Mouse (Mus musculus): ENCODE data around the gene Kcnc2.
"Not testable (repeated sequence)": the region's sequence is repeated elsewhere in the genome, so short reads cannot be mapped to it uniquely, and the experiment has no call there.

Gene Kcnc2

DNA sequence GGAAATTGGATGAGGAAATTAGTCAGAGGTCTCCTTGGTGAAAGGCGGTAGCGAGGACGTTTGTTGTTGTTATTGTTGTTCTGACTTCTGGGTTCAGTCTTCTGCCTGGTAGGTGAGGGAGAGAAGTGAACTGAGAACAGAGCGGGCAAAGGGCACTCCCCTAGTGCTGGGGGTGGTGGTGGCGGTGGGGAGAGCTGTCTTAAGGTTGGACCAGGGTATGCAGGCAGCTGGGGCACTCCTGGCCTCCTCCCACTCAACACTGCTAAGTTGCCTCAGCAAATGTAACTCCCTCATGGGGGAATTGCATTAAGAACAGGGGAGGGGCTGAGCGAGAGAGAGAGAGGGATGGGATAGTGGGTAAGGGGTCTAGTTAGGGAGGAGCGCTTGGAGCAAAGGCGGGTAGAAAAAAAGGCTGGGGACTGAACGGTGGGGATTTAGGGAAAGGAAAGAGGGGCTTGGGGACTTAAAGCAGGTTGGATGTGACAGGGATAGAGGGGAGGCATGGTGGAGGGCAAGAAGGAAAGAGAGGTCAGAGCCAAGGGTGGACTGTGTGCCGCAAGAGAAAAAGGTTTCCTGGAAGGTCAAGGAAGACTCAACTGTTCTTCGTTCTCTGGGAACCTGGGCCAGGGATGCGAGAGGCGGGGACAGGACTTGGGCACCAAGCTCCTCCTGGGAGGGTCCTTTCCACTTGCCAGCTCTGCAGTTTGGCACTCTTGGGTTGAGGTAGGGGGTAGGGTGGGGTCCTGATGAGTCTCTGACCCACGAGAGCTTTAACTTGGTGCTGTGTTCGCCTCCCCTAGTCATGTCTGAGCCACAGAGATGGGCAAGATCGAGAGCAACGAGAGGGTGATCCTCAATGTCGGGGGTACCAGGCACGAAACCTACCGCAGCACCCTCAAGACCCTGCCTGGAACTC is at the start of gene Kcnc2:
Gene Kcnc2, plus strand, starts transcription at position 235 of the 916 bp plus-strand sequence.
- DNase-seq: no peak

DNA sequence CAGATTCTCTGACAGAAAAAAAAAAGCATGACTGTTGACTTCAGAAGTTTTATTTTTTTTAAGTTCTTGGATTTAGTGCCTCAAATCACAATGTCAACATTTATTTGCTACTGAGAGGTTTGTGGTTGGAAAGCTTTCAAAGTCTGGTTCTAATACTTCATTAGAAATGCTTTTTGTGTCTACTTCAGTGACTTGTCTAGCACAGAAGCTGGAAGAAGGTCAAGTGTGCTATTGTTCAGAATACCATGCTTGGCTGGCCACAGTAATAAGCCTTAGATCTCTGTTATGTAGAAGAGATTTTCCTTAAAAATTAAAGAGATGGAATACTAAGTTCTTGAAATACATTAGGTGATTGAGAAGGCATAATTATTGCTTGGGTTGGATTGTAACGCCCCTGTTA is 43.8 kb upstream of the Kcnc2 start:
- no peak for DNase-seq

DNA sequence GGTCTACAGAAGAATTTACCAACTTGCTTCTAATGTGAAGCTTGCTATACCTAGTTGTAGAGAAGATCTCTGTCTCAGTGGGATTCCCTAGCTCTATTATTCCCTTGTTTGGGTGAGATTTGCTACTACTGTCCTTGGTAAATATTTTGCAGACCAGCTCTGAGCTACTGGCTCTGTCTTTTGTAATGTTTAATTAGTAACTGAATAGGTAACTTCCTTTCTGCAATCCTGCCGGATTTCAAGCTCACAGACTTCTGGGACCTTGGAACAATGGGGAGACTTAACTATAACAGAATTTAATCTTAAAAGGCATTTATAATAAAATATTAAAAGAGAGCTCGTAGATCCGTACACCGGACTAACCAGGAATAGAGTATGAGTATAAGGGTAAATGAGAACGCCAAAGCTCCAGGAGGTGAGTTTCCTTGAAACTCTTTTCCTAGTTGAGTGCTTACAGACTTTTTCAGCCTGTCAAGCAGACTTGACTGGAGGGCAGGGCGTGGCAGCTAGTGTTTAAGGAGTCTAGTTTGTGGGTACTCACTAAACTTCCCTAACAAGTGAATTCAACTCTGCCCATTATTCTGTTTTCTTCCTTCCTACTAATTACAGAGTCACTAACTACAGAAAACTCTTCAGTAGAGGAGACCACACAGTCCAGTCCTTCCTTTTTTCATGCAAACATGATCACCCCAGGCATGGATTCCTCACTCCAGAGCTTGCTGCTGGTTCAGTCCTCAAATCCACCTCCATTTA is 41.7 kb upstream of the Kcnc2 start:
- not testable (repeated sequence) for DNase-seq

GRCm38 (mm10) chr10:112232733-112233132 is 38.2 kb upstream of the Kcnc2 start:
- not testable (repeated sequence) for DNase-seq

DNA sequence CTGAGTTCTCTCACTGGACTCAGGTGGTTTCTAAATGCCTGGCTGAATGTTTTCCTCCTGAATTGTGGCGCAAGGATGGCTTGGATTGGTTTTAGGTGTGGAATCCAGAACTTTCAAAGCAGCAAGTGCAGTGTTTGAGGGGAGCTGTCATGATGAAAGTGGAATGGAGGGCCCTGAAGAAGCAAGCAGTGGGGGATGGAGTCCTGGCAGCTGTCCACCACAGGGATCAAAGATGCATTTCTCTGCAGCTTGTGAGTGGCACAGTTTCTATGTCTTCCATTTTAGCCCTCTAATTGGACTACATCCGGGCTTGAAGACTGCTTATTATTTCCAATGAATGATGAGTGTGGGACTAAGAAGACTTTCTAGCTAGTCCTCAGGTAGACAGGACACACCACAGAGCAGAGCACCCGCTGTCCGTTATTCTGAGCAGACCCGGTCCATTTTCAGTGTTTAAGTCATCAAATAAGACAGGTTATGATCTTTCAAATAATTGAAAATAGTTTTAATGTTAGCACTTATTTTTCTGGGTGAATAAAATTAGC is 35.5 kb upstream of the Kcnc2 start:
- not testable (repeated sequence) for DNase-seq

GRCm38 (mm10) chr10:112248273-112248672 is 22.6 kb upstream of the Kcnc2 start:
- no peak for DNase-seq

DNA sequence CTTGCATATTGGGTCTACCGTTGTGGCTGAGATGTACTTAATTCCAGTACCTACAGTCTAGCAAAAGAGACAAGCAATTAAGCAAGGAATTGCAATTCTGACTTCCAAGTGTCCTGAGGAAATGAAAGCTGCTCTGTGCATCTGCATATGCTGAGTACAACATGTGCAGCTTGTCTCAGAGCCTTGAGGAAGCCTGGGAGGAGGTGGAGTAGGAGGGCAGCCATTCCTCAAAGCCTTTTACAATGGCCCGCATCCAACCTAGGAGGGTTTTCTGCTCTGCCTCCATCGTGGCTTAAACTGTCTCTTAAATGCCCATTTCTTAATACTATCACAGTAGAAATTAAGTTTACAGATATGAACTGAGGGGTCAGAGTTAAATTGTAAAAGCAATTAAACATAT is 7.5 kb upstream of the Kcnc2 start:
- DNase-seq: no peak

- DNase-seq: no peak
These were observed 1.4 kb upstream of the Kcnc2 start for GRCm38 (mm10) chr10:112269481-112269880.

GRCm38 (mm10) chr10:112269939-112270781 is 761 bp upstream of the Kcnc2 start:
- DNase-seq: no peak

GRCm38 (mm10) chr10:112271803-112272165 is 863 bp downstream of the Kcnc2 start:
- no peak for DNase-seq

- DNase-seq: no peak
These were observed 1.2 kb downstream of the Kcnc2 start for GRCm38 (mm10) chr10:112272171-112272570.

DNA sequence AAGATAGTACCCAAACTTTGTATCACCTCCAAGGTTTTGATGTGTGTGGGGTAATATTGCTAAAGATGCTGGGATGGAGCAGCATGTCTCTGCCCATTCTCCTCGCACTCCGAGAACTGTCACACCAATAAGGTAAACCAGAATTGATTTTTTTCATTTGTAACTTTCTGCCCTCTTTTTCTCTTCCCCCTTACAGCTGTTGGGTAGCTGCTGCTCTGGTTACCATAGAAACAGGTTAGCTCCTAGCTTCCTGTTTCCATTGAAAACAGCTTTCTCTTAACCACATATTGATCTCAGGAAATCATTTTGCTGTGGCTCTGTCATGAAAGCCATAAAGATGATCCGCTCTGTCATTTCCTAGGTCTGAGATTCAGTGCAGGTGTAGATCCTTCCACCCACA is 7.1 kb downstream of the Kcnc2 start:
- DNase-seq: no peak

- DNase-seq: no peak
These were observed 44.2 kb downstream of the Kcnc2 start for GRCm38 (mm10) chr10:112315136-112315535.

- no peak for DNase-seq
These were observed 46.9 kb downstream of the Kcnc2 start for GRCm38 (mm10) chr10:112317783-112318182.

GRCm38 (mm10) chr10:112357669-112358362 is 86.9 kb downstream of the Kcnc2 start:
- no peak for DNase-seq

DNA sequence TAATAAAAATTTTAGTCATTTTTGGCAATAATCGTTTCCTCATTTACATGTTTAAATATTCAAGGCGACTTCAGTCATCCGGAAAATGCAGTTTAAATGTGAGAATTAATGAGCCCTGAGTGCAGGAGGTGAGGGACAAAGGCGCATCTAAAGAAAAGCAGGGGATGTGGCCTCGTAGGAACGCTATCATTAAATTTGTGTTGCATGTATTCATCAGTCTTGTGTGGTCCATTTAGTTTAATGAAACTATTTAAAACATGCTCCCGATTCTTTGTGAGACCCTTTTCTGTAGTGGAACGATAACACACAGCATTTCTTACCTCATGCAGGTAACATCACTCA is 87.4 kb downstream of the Kcnc2 start:
- DNase-seq: no peak

- no peak for DNase-seq
These were observed 89.8 kb downstream of the Kcnc2 start for GRCm38 (mm10) chr10:112360704-112361103.

GRCm38 (mm10) chr10:112368369-112368768 is 97.4 kb downstream of the Kcnc2 start:
- no peak for DNase-seq

- DNase-seq: no peak
These were observed 106.2 kb downstream of the Kcnc2 start for GRCm38 (mm10) chr10:112377163-112377562.

DNA sequence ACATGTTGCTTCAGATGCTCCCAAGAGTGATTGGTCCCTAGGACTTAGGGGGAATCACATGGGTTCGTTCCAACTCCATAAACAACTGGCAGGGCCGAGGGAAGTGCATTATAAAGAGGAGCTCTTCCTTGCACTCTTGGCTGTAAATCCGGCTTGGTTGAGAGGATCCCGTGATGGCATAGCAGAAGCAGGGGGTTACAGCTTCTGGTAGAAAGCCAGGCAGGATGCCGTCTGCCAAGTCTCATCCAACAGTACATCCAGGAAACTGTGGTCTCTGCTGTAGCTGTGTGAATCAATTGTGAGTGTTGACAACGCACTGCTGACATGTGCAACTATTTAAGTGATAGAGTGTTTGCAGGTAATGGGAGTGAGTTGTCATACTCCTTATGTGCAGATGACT is 107.5 kb downstream of the Kcnc2 start:
- DNase-seq: no peak

DNA sequence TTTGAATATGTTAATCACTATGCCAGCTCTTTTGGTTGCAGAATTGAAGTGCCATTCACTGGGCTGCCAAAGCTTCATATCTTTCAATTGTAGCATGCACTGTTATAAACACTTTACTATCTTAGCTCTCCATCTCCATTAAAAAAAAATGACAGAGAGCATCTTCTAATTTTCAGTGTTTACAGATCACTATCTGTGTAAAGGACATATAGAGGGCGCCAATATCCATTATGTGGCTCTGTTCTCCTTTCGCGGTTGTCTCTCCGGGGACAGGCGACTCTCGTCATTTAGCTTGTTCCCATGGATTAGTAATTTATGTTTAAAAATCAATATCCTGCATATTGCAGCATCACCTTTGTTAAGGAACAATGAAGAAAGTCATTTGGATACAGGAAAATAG is 109.7 kb downstream of the Kcnc2 start:
- no peak for DNase-seq

GRCm38 (mm10) chr10:112394399-112394970 is 123.6 kb downstream of the Kcnc2 start:
- DNase-seq: no peak
